Mouse (Mus musculus): Measurements from ENCODE around the gene Gm17545.

GRCm38 (mm10) chr9:22457142-22457835 is 3.2 kb downstream of the Gm17545 start:
- TF ChIP-seq CTCF (IDR thresholded peaks at IDR 0.05; ENCODE audit: insufficient read depth, low read depth, low read length) (no peak), POLR2A (IDR thresholded peaks at IDR 0.05; ENCODE audit: insufficient read depth, low read depth, low read length) (no peak)

All from olfactory bulb, adult 2 months (tissue).